ENCODE assay signal across 13 mouse cellular contexts in the genomic region with DNA sequence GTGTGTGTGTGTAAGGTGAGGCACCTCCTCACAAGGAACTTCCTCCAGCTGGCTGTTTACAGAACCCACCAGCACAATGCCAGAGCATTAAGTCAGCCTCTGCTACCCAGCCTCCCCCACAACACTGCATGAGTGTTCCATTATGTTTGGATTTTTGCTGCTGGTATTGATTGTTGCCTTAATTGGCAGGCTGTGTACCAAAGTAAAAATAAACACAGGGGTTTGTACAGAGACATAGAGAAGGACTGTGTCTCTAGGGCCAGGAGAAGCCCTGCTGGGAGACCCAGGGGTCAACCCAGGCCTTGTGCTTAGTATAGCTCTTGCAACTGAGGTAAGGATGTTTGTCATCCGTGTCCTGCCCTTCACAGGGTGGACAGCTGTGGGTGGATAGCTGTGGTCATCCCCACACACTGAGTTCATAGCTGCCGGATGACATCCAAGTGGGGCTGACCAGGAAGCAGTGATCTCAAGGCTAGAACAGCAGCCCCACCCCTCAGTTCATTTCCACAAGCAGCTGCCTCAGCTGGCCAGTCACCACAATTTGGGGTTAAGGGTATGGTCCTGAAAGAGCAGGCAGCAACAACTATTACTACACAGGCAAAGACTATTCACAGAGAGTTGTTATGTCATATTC. TPM values are rescaled to one million over a fixed set of nuclear protein-coding genes. Genes with fewer than 3 reads are reported as not detected.
DNase-seq lines count a peak whose midpoint lies in the region; ATAC-seq and TF ChIP-seq lines count a peak whose summit lies in the region.
"Had no signal": no experiment of that assay in that cellular context is flagged by ENCODE, and none has a peak within 500 bp of the region (broad histone marks: within the 10 kb centered on the region; RNA-seq: fewer than 3 reads in every experiment).

No protein-coding gene starts in this region.

- intact Hi-C loops in gastrocnemius, postnatal 36 days (cut with DNase I) = no loop called here

- H3K79me3 ChIP-seq in C2C12 (ENCODE audit: low read depth) = peaks cover 19% of the 10 kb centered on the region

- H3K79me2 ChIP-seq in C2C12 (ENCODE audit: control insufficient read depth, insufficient read depth) = peaks cover 32% of the 10 kb centered on the region

- no peak overlapping the region for H3K4me3 ChIP-seq in hindbrain, embryonic 15.5 days
- H3K4me3 ChIP-seq in hindbrain, postnatal 0 days (ENCODE audit: low read length) = no peak overlapping the region
- H3K4me3 ChIP-seq in C2C12 (ENCODE audit: insufficient read depth, poor library complexity, severe bottlenecking) = no peak overlapping the region

- no peak overlapping the region for H3ac ChIP-seq in C2C12 (ENCODE audit: control insufficient read depth, insufficient read length, low read depth)

- H3K36me3 ChIP-seq in hindbrain, embryonic 15.5 days = no peaks in the 10 kb centered on the region
- no peaks in the 10 kb centered on the region for H3K36me3 ChIP-seq in hindbrain, postnatal 0 days (ENCODE audit: insufficient read depth, low read length)
- H3K36me3 ChIP-seq in C2C12 (ENCODE audit: control insufficient read depth, insufficient read depth) = no peaks in the 10 kb centered on the region
- H3K36me3 ChIP-seq: limb, embryonic 12.5 days had no signal

- no peak for DNase-seq in hindbrain, postnatal 0 days (ENCODE audit: low spot score)
- DNase-seq in gastrocnemius, postnatal 36 days = peak; percentile 31 to 39
- DNase-seq in left cerebral cortex, adult 8-10 months (ENCODE audit: low spot score in 2 of 2) = no peak
- DNase-seq in spleen, postnatal 4 days (ENCODE audit: low spot score in 2 of 2) = no peak
- DNase-seq: lung, postnatal 4 days; thymus, postnatal 4 days had no signal

- no peak for ATAC-seq in hindbrain, embryonic 15.5 days (ENCODE audit: low FRiP score, low read depth)
- ATAC-seq in hindbrain, postnatal 0 days = no peak
- peak; percentile 5; the same call in 1 of the 2 replicates for ATAC-seq in megakaryocyte, adult 5-6 weeks (ENCODE audit: poor library complexity, severe bottlenecking)
- ATAC-seq: activated CD4-positive, CD25-positive, alpha-beta regulatory T cell, adult 4 months; forebrain, embryonic 13.5 days; intestine, postnatal 0 days had no signal

- 0 out of 2 replicates have a peak overlapping the region, but pooled peaks have one; percentile 84 for H3K4me2 ChIP-seq in hindbrain, embryonic 15.5 days
- no peak overlapping the region; the same call in 1 of the 2 replicates for H3K4me2 ChIP-seq in hindbrain, postnatal 0 days (ENCODE audit: low read depth, low read length)

- no peaks in the 10 kb centered on the region for H3K27me3 ChIP-seq in hindbrain, embryonic 15.5 days
- no peaks in the 10 kb centered on the region for H3K27me3 ChIP-seq in hindbrain, postnatal 0 days (ENCODE audit: insufficient read depth, low read length)
- no peaks in the 10 kb centered on the region for H3K27me3 ChIP-seq in C2C12 (ENCODE audit: control insufficient read depth, insufficient read depth, insufficient read length)
- H3K27me3 ChIP-seq: limb, embryonic 12.5 days had no signal

- 44% methylated on average over 2 of the region's 2 CpGs for WGBS in hindbrain, embryonic 15.5 days
- 44% methylated on average over 2 of the region's 2 CpGs for WGBS in hindbrain, postnatal 0 days

- TF ChIP-seq CTCF in hindbrain, postnatal 0 days (IDR thresholded peaks at IDR 0.05; ENCODE audit: low read depth) = no peak
- TF ChIP-seq CTCF in C2C12 (IDR thresholded peaks at IDR 0.05; ENCODE audit: control insufficient read depth, insufficient read depth, insufficient read length) = no peak

- H3K9me3 ChIP-seq in hindbrain, embryonic 15.5 days = no peaks in the 10 kb centered on the region
- H3K9me3 ChIP-seq in hindbrain, postnatal 0 days (ENCODE audit: low read length) = no peaks in the 10 kb centered on the region
- H3K9me3 ChIP-seq: forebrain, embryonic 13.5 days; limb, embryonic 12.5 days had no signal

- H3K9ac ChIP-seq in hindbrain, embryonic 15.5 days = no peak overlapping the region
- H3K9ac ChIP-seq in hindbrain, postnatal 0 days (replicated peaks; ENCODE audit: low read length) = no peak overlapping the region
- H3K9ac ChIP-seq: limb, embryonic 12.5 days had no signal

- peaks cover 44% of the 10 kb centered on the region for H3K4me1 ChIP-seq in hindbrain, embryonic 15.5 days (replicated peaks)
- peaks cover 30% of the 10 kb centered on the region for H3K4me1 ChIP-seq in hindbrain, postnatal 0 days (ENCODE audit: insufficient read depth, low read length)

- no peak overlapping the region for H3K27ac ChIP-seq in hindbrain, embryonic 15.5 days (replicated peaks)
- H3K27ac ChIP-seq in hindbrain, postnatal 0 days = no peak overlapping the region
- H3K27ac ChIP-seq: forebrain, embryonic 13.5 days; limb, embryonic 12.5 days had no signal

TF ChIP-seq in C2C12, 6 proteins besides CTCF, POLR2A, EP300 and RAD21:
- peak; percentile 90 for TF ChIP-seq MYOD1 (IDR thresholded peaks at IDR 0.05; ENCODE audit: control insufficient read depth, insufficient read length, low read depth)
- no peak for TF ChIP-seq USF1 (IDR thresholded peaks at IDR 0.05; ENCODE audit: low read depth)

RNA-seq across cellular contexts. Expression of a gene that starts 1.5 kb away (rescaled TPM):
- 10.8 TPM in 2 replicates for polyA plus RNA-seq in hindbrain, embryonic 15.5 days (2015; fragmentation: Nextera tagmentation; extraction: Ambion mirVana)
- 18.5 and 19.6 TPM in 2 replicates for total RNA-seq in hindbrain, postnatal 0 days (2014; rRNA removed)
- polyA plus RNA-seq in hindbrain, postnatal 0 days (2015; fragmentation: Nextera tagmentation; extraction: Ambion mirVana) = 9.6 and 10.0 TPM in 2 replicates
- polyA plus RNA-seq in C2C12 (2012; fragmentation: generic; extraction: Trizol) = 6.2 TPM
- total RNA-seq in gastrocnemius, postnatal 36 days (2021) = 1 to 10 TPM; 7.0 to 7.1 TPM
- 17.8 and 22.7 TPM in 2 replicates for total RNA-seq in megakaryocyte, adult 5-6 weeks (2015)
- total RNA-seq in megakaryocyte, adult 5-6 weeks (2017) = 15.2 and 16.3 TPM in 2 replicates
- total RNA-seq in left cerebral cortex, adult 8-10 months (2022) = 10 to 100 TPM; 11.7 to 13.7 (median 12.2) TPM

RNA-seq across cellular contexts. Expression of a gene that starts 24.9 kb away (rescaled TPM):
- 66.7 and 68.2 TPM in 2 replicates for polyA plus RNA-seq in hindbrain, embryonic 15.5 days (2015; fragmentation: Nextera tagmentation; extraction: Ambion mirVana)
- 20.4 and 21.6 TPM in 2 replicates for total RNA-seq in hindbrain, postnatal 0 days (2014; rRNA removed)
- 42.6 and 45.5 TPM in 2 replicates for polyA plus RNA-seq in hindbrain, postnatal 0 days (2015; fragmentation: Nextera tagmentation; extraction: Ambion mirVana)
- polyA plus RNA-seq in C2C12 (2012; fragmentation: generic; extraction: Trizol) = 14.3 TPM
- 10 to 100 TPM; 16.5 to 19.0 TPM for total RNA-seq in gastrocnemius, postnatal 36 days (2021)
- 23.9 and 25.4 TPM in 2 replicates for total RNA-seq in megakaryocyte, adult 5-6 weeks (2015)
- total RNA-seq in megakaryocyte, adult 5-6 weeks (2017) = 14.4 and 15.8 TPM in 2 replicates
- total RNA-seq in left cerebral cortex, adult 8-10 months (2022) = 10 to 100 TPM; 36.4 to 46.7 (median 39.1) TPM

RNA-seq across cellular contexts. Expression of a gene that starts 41.7 kb away (rescaled TPM):
- polyA plus RNA-seq in hindbrain, embryonic 15.5 days (2015; fragmentation: Nextera tagmentation; extraction: Ambion mirVana) = 6.0 and 6.5 TPM in 2 replicates
- total RNA-seq in hindbrain, postnatal 0 days (2014; rRNA removed) = 28.4 and 35.9 TPM in 2 replicates
- 5.2 and 5.4 TPM in 2 replicates for polyA plus RNA-seq in hindbrain, postnatal 0 days (2015; fragmentation: Nextera tagmentation; extraction: Ambion mirVana)
- 6.5 TPM for polyA plus RNA-seq in C2C12 (2012; fragmentation: generic; extraction: Trizol)
- 10 to 100 TPM; 10.8 to 12.2 TPM for total RNA-seq in gastrocnemius, postnatal 36 days (2021)
- total RNA-seq in megakaryocyte, adult 5-6 weeks (2015) = 14.4 and 15.1 TPM in 2 replicates
- 6.8 and 11.1 TPM in 2 replicates for total RNA-seq in megakaryocyte, adult 5-6 weeks (2017)
- total RNA-seq in left cerebral cortex, adult 8-10 months (2022) = 10 to 100 TPM; 31.8 to 38.3 (median 33.4) TPM

Comparison
In these comparisons a context has a peak if more than half of its experiments do, and no peak if none do; other contexts are left out.
1. DNase-seq: peak in gastrocnemius, postnatal 36 days (2 of 2); none in hindbrain, postnatal 0 days (single experiment), left cerebral cortex, adult 8-10 months (0 of 2) and spleen, postnatal 4 days (0 of 2).